8 mouse cellular contexts compared by ENCODE assay signal in genomic region chr11:55204159-55204596, GRCm38 (mm10). TPM values are rescaled to one million over a fixed set of nuclear protein-coding genes. Genes with fewer than 3 reads are reported as not detected.
DNase-seq lines count a peak whose midpoint lies in the region; ATAC-seq and TF ChIP-seq lines count a peak whose summit lies in the region.

TSS of gene Slc36a1 (plus strand) at chr11:55204350.

- TF ChIP-seq POLR2A in MEL (IDR thresholded peaks at IDR 0.05; ENCODE audit: control insufficient read depth in 1 of 2, insufficient read depth in 1 of 2, low read depth in 1 of 2, low read length in 2 of 2, poor library complexity in 1 of 2): peak; percentile 44 to 71; a peak in 2 of 4 replicates
- TF ChIP-seq POLR2A in cerebellum, adult 2 months (IDR thresholded peaks at IDR 0.05; ENCODE audit: borderline replicate concordance, insufficient read depth, low read length): peak; percentile 65; the same call in 1 of the 2 replicates

- H3K27me3 ChIP-seq in MEL (ENCODE audit: control insufficient read depth in 1 of 2, insufficient read depth in 2 of 2, low read length in 2 of 2): peaks cover 0 to 3% of the 10 kb centered on the region in 2 experiments
- no peaks in the 10 kb centered on the region for H3K27me3 ChIP-seq in cerebellum, adult 2 months (ENCODE audit: control insufficient read depth, insufficient read depth, low read length)
- H3K27me3 ChIP-seq in hindbrain, embryonic 10.5 days (ENCODE audit: insufficient read depth, poor library complexity, severe bottlenecking): no peaks in the 10 kb centered on the region
- no peaks in the 10 kb centered on the region for H3K27me3 ChIP-seq in lung, postnatal 0 days (replicated peaks; ENCODE audit: insufficient read depth, low read length)

- ATAC-seq in lung, postnatal 0 days: peak; percentile 97

- peak within 1 kb of the TSS; percentile 98 for H3K4me2 ChIP-seq in lung, postnatal 0 days (replicated peaks; ENCODE audit: low read depth, low read length)

- peak in 2 of 3 experiments; percentile 90 to 100; a peak in 5 of 6 replicates for TF ChIP-seq CTCF in MEL (IDR thresholded peaks at IDR 0.05 in 2 of 3, conservative IDR thresholded peaks at IDR 0.05 in 1 of 3; ENCODE audit: control insufficient read depth in 1 of 3, insufficient read depth in 1 of 3, low read depth in 2 of 3, low read length in 3 of 3, poor library complexity in 1 of 3, severe bottlenecking in 1 of 3)
- peak; percentile 95 for TF ChIP-seq CTCF in cerebellum, adult 2 months (IDR thresholded peaks at IDR 0.05; ENCODE audit: borderline replicate concordance, insufficient read depth, low read depth, low read length)
- TF ChIP-seq CTCF in lung, postnatal 0 days (IDR thresholded peaks at IDR 0.05): peak; percentile 100

- under 1% methylated on average over 31 of the region's 31 CpGs for WGBS in cerebellum, adult 2 months
- WGBS in hindbrain, embryonic 10.5 days: under 1% methylated on average over 31 of the region's 31 CpGs
- 1% methylated on average over 31 of the region's 31 CpGs for WGBS in lung, postnatal 0 days

- TF ChIP-seq EP300 in MEL (IDR thresholded peaks at IDR 0.05; ENCODE audit: low read depth in 1 of 2, low read length in 2 of 2): peak; percentile 25 to 35; a peak in 2 of 4 replicates
- TF ChIP-seq EP300 in lung, postnatal 0 days (IDR thresholded peaks at IDR 0.05): no peak

- DNase-seq in MEL (ENCODE audit: low read depth, low spot score): peak; percentile 98
- DNase-seq in cerebellum, adult 2 months: peak; percentile 93 to 96
- DNase-seq in forelimb bud, embryonic 11.5 days (ENCODE audit: low read depth, low spot score): peak; percentile 95
- peak; percentile 96 for DNase-seq in hindbrain, embryonic 10.5 days (ENCODE audit: low spot score)
- peak; percentile 92 for DNase-seq in layer of hippocampus, adult 9-11 months
- peak; percentile 97 for DNase-seq in lung, postnatal 0 days (ENCODE audit: low spot score)
- DNase-seq in ovary, postnatal 14 days (ENCODE audit: low spot score): peak; percentile 97
- peak; percentile 98 for DNase-seq in thymus, postnatal 14 days

- H3K4me1 ChIP-seq in MEL (ENCODE audit: control insufficient read depth in 1 of 2, insufficient read depth in 2 of 2, low read length in 2 of 2): peaks cover 9 to 10% of the 10 kb centered on the region in 2 experiments
- no peaks in the 10 kb centered on the region; the same call in 1 of the 2 replicates for H3K4me1 ChIP-seq in cerebellum, adult 2 months (ENCODE audit: control insufficient read depth, insufficient read depth, low read length)
- H3K4me1 ChIP-seq in hindbrain, embryonic 10.5 days (replicated peaks): peaks cover 21% of the 10 kb centered on the region
- no peaks in the 10 kb centered on the region for H3K4me1 ChIP-seq in lung, postnatal 0 days (ENCODE audit: insufficient read depth, low read depth, low read length)

- no peaks in the 10 kb centered on the region for H3K9me3 ChIP-seq in MEL (replicated peaks; ENCODE audit: insufficient read depth, low read length)
- H3K9me3 ChIP-seq in hindbrain, embryonic 10.5 days: no peaks in the 10 kb centered on the region
- H3K9me3 ChIP-seq in lung, postnatal 0 days (ENCODE audit: low read length): no peaks in the 10 kb centered on the region

- H3K27ac ChIP-seq in MEL (ENCODE audit: control insufficient read depth, low read depth, low read length): no peak within 1 kb of the TSS
- H3K27ac ChIP-seq in cerebellum, adult 2 months (ENCODE audit: insufficient read depth, low read length): peak within 1 kb of the TSS; percentile 24
- H3K27ac ChIP-seq in hindbrain, embryonic 10.5 days: peak within 1 kb of the TSS; percentile 86
- no peak within 1 kb of the TSS for H3K27ac ChIP-seq in lung, postnatal 0 days (ENCODE audit: low read length)

- TF ChIP-seq RAD21 in MEL (IDR thresholded peaks at IDR 0.05; ENCODE audit: low read depth, low read length): peak; percentile 98

- H3K9ac ChIP-seq in MEL (ENCODE audit: control insufficient read depth, low read depth, low read length, poor library complexity, severe bottlenecking): peak within 1 kb of the TSS; percentile 81
- peak within 1 kb of the TSS; percentile 73 for H3K9ac ChIP-seq in lung, postnatal 0 days (replicated peaks; ENCODE audit: low read depth)

- peak within 1 kb of the TSS; percentile 80 to 91 for H3K4me3 ChIP-seq in MEL (ENCODE audit: control insufficient read depth in 1 of 2, insufficient read depth in 1 of 2, low read depth in 2 of 2, low read length in 2 of 2)
- H3K4me3 ChIP-seq in cerebellum, adult 2 months (replicated peaks; ENCODE audit: insufficient read depth, low read depth, low read length): peak within 1 kb of the TSS; percentile 86
- peak within 1 kb of the TSS; percentile 76 for H3K4me3 ChIP-seq in hindbrain, embryonic 10.5 days
- H3K4me3 ChIP-seq in lung, postnatal 0 days (ENCODE audit: low read depth, low read length): peak within 1 kb of the TSS; percentile 80

- peaks cover 0 to 10% of the 10 kb centered on the region in 2 experiments; a peak in 2 of 4 replicates for H3K36me3 ChIP-seq in MEL (ENCODE audit: control insufficient read depth in 1 of 2, insufficient read depth in 2 of 2, low read length in 2 of 2)
- H3K36me3 ChIP-seq in hindbrain, embryonic 10.5 days: no peaks in the 10 kb centered on the region
- no peaks in the 10 kb centered on the region for H3K36me3 ChIP-seq in lung, postnatal 0 days (ENCODE audit: insufficient read depth, low read length)

- H3K79me2 ChIP-seq in MEL (ENCODE audit: control insufficient read depth, insufficient read depth, low read length, poor library complexity): peaks cover 2% of the 10 kb centered on the region; the same call in 1 of the 2 replicates

TF ChIP-seq in MEL, 35 proteins besides CTCF, POLR2A, EP300 and RAD21 (continues in another document):
- no peak for TF ChIP-seq CHD1 (IDR thresholded peaks at IDR 0.05; ENCODE audit: low read depth, low read length)
- no peak for TF ChIP-seq E2F4 (IDR thresholded peaks at IDR 0.05; ENCODE audit: borderline replicate concordance, low read depth, low read length)
- TF ChIP-seq TBP (IDR thresholded peaks at IDR 0.05; ENCODE audit: low read depth, low read length): 0 out of 2 replicates have a peak, but pooled peaks have one; percentile 11
- no peak for TF ChIP-seq CHD2 (IDR thresholded peaks at IDR 0.05; ENCODE audit: low read length)
- peak; percentile 73 for TF ChIP-seq NELFE (IDR thresholded peaks at IDR 0.05; ENCODE audit: low read depth, low read length)
- no peak for TF ChIP-seq POLR2AphosphoS2 (IDR thresholded peaks at IDR 0.05; ENCODE audit: low read length)
- TF ChIP-seq ZKSCAN1 (IDR thresholded peaks at IDR 0.05; ENCODE audit: low read depth, low read length): no peak
- TF ChIP-seq USF2 (IDR thresholded peaks at IDR 0.05; ENCODE audit: borderline replicate concordance in 1 of 2, insufficient read depth in 1 of 2, low read depth in 1 of 2, low read length in 2 of 2): peak; percentile 99 to 100
- peak; percentile 84; the same call in 1 of the 2 replicates for TF ChIP-seq MAZ (IDR thresholded peaks at IDR 0.05; ENCODE audit: low read depth, low read length)
- no peak for TF ChIP-seq JUND (IDR thresholded peaks at IDR 0.05; ENCODE audit: low read depth, low read length)
- peak; percentile 80 for TF ChIP-seq HCFC1 (IDR thresholded peaks at IDR 0.05; ENCODE audit: low read depth, low read length)
- no peak for TF ChIP-seq UBTF (IDR thresholded peaks at IDR 0.05; ENCODE audit: borderline replicate concordance, insufficient read depth, low read depth, low read length)
- no peak for TF ChIP-seq POLR2AphosphoS5 (IDR thresholded peaks at IDR 0.05; ENCODE audit: borderline replicate concordance, low read depth, low read length)
- peak; percentile 55; the same call in 1 of the 2 replicates for TF ChIP-seq TCF12 (IDR thresholded peaks at IDR 0.05; ENCODE audit: low read depth, low read length)
- TF ChIP-seq TAL1 (IDR thresholded peaks at IDR 0.05; ENCODE audit: low read length): no peak
- TF ChIP-seq KAT2A (conservative IDR thresholded peaks at IDR 0.05; ENCODE audit: low read depth, low read length): no peak; the same call in 1 of the 2 replicates
- peak; percentile 95 for TF ChIP-seq ZC3H11A (IDR thresholded peaks at IDR 0.05; ENCODE audit: low read depth, low read length)
- no peak for TF ChIP-seq MEF2A (IDR thresholded peaks at IDR 0.05; ENCODE audit: extremely low read depth, insufficient replicate concordance, low read depth, low read length, poor library complexity, severe bottlenecking)
- peak; percentile 100 for TF ChIP-seq USF1 (IDR thresholded peaks at IDR 0.05; ENCODE audit: low read depth, low read length)
- no peak for TF ChIP-seq GATA1 (IDR thresholded peaks at IDR 0.05; ENCODE audit: low read depth, low read length)
- TF ChIP-seq NRF1 (IDR thresholded peaks at IDR 0.05; ENCODE audit: insufficient read depth, low read depth, low read length, poor library complexity, severe bottlenecking): 0 out of 2 replicates have a peak, but pooled peaks have one; percentile 27
- peak; percentile 100 for TF ChIP-seq SMC3 (IDR thresholded peaks at IDR 0.05; ENCODE audit: low read depth, low read length)
- TF ChIP-seq MYC (IDR thresholded peaks at IDR 0.05; ENCODE audit: low read depth, low read length): 0 out of 2 replicates have a peak, but pooled peaks have one; percentile 26
- TF ChIP-seq ETS1 (IDR thresholded peaks at IDR 0.05; ENCODE audit: low read depth, low read length): peak; percentile 53
- peak; percentile 94 for TF ChIP-seq ELF1 (IDR thresholded peaks at IDR 0.05; ENCODE audit: low read depth, low read length)
- peak; percentile 100 for TF ChIP-seq MAX (IDR thresholded peaks at IDR 0.05; ENCODE audit: low read length)
- TF ChIP-seq ZMIZ1 (IDR thresholded peaks at IDR 0.05; ENCODE audit: low read depth, low read length): 0 out of 2 replicates have a peak, but pooled peaks have one; percentile 39
- TF ChIP-seq MXI1 (IDR thresholded peaks at IDR 0.05; ENCODE audit: low read depth, low read length): peak; percentile 87
- TF ChIP-seq ZNF384 (IDR thresholded peaks at IDR 0.05; ENCODE audit: low read depth, low read length): no peak
- no peak for TF ChIP-seq GABPA (IDR thresholded peaks at IDR 0.05; ENCODE audit: low read depth, low read length)
- no peak for TF ChIP-seq MAFK (IDR thresholded peaks at IDR 0.05; ENCODE audit: borderline replicate concordance, low read depth, low read length)
- TF ChIP-seq RCOR1 (IDR thresholded peaks at IDR 0.05; ENCODE audit: low read depth, low read length): peak; percentile 49; the same call in 1 of the 2 replicates

RNA-seq across cellular contexts. Expression of gene Slc36a1, which starts in this region (rescaled TPM):
- total RNA-seq in MEL (2012; rRNA removed): 2.8 and 3.1 TPM in 2 replicates
- 1 to 10 TPM in 1 of 2 experiments, not detected in 1; 5.2 TPM for polyA plus RNA-seq in MEL (2012; ENCODE audit: insufficient read depth in 1 of 2, insufficient read length in 2 of 2, low read depth in 1 of 2, low replicate concordance in 2 of 2, missing spikeins in 1 of 2)
- polyA plus RNA-seq in cerebellum, adult 2 months (2012; rRNA removed): 41.1 and 41.5 TPM in 2 replicates
- 1.6 TPM in 2 replicates for polyA plus RNA-seq in hindbrain, embryonic 10.5 days (2016; fragmentation: Nextera tagmentation; extraction: Ambion mirVana)
- polyA plus RNA-seq in lung, postnatal 0 days (2015; fragmentation: Nextera tagmentation; extraction: Ambion mirVana): 1.7 and 1.8 TPM in 2 replicates

Comparison
In these comparisons a context has a peak if more than half of its experiments do, and no peak if none do; other contexts are left out.
1. H3K27ac ChIP-seq: peak in cerebellum, adult 2 months (single experiment) and hindbrain, embryonic 10.5 days (single experiment); none in MEL (single experiment) and lung, postnatal 0 days (single experiment).
2. Peak in every context shown above with its lines, with median percentiles within 50 percentile points of each other: DNase-seq, H3K4me3 ChIP-seq and CTCF ChIP-seq.